12 mouse cellular contexts compared by ENCODE assay signal in the genomic region with DNA sequence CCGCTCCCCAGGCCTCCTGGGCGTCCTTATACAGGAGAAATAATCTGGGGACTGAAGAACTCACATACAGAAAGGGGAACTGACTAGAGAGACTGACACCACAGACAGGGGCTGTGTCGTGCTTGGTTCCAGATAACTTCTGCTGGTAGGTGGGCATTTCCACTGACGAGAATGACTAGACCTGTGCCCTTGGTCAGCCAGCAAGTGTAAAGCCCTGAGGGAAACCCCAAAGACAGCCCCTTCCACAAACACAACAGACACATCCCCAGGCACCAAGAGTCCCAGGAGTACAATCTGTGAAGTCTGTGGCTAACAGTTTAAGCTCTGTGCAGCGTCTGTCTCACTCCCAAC.
"Had no signal": no experiment of that assay in that cellular context is flagged by ENCODE, and none has a peak within 500 bp of the region (broad histone marks: within the 10 kb centered on the region; RNA-seq: fewer than 3 reads in every experiment).

No protein-coding gene starts in this region.

- DNase-seq: kidney, adult 18-20 months; kidney, postnatal 25 days; layer of hippocampus, adult 9-11 months; liver, embryonic 13.5 days; lung, adult 2 months; lung, postnatal 14 days; lung, postnatal 4 days; retina, postnatal 1 day; thymus, adult 18-20 months; thymus, postnatal 4 days had no signal

- ATAC-seq: midbrain, embryonic 13.5 days; midbrain, embryonic 16.5 days had no signal
